Mouse (Mus musculus) layer of hippocampus, adult 8-10 months (tissue): ENCODE data around the gene Eif3l. TPM values are rescaled to one million over a fixed set of nuclear protein-coding genes. Genes with fewer than 3 reads are reported as not detected.
A peak's percentile ranks its signal among the peaks of the same experiment; 100 is the strongest.

ENCODE experiments used
- DNase-seq, 2 experiments: peaks; one replicate each; pipeline ENCODE4 v3.0.0; 2022; ENCODE audit warnings: low spot score in 2 of 2
- total RNA-seq, 4 experiments: library from RNA; stranded (reverse); gene quantifications; 2 replicates each; pipeline ENCODE4 v1.2.4; 2022

Gene Eif3l
- total RNA-seq, 4 experiments from 2014 or later, result 76.9 to 82.0 (median 77.9) TPM

DNA sequence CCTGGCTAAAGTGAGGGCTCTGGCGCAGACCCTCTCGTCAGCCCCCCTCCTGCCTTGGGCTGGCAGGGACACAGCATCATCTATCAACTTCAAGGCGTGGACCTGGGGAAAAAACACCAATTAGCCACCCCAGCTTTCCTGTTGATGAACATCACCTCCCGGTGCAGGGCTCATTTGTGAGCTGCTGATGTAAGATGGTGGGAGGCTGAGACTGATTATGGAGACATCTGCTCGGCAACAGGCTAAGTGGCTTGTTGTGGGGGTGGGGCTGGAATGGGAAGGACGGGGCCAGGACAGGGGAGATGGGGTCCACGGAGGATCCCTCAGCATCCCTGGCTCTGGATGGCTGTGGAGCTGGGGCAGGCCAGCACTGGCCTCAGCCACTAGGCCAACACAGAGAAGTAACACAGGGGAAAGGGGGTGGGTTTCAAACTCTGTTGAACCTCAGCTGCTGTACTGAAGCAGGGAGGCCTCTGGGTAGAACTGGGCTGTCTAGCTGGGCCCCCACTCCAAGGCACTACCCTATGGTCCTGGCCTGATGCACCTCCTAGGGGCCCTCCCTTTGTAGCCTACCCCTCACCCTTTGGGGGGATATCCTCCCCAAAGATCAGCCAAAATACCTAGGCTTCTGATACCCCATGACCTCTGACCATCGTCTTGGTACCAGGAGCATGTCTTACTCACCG, 24.7 kb upstream of the Eif3l start:
- no peak for DNase-seq

DNA sequence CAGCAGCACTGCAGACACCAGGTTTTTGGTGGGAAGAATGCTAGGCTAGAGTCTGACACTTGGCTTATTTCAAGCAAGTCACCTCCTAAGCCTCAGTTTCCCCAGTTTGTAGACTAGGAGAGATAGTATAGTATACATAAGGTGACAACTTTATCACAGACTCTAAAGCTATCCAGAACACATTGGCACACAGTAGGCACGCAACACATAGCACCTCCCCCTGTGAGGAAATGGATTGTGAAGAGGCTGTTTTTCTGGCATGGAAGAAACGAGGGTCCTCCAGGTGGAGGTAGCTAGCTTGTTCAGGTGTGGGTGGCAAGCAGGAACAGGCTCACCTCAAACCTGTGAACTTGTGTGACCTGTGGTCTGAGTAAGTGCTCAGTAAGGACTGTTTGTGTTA, 24.0 kb upstream of the Eif3l start:
- no peak for DNase-seq

DNA sequence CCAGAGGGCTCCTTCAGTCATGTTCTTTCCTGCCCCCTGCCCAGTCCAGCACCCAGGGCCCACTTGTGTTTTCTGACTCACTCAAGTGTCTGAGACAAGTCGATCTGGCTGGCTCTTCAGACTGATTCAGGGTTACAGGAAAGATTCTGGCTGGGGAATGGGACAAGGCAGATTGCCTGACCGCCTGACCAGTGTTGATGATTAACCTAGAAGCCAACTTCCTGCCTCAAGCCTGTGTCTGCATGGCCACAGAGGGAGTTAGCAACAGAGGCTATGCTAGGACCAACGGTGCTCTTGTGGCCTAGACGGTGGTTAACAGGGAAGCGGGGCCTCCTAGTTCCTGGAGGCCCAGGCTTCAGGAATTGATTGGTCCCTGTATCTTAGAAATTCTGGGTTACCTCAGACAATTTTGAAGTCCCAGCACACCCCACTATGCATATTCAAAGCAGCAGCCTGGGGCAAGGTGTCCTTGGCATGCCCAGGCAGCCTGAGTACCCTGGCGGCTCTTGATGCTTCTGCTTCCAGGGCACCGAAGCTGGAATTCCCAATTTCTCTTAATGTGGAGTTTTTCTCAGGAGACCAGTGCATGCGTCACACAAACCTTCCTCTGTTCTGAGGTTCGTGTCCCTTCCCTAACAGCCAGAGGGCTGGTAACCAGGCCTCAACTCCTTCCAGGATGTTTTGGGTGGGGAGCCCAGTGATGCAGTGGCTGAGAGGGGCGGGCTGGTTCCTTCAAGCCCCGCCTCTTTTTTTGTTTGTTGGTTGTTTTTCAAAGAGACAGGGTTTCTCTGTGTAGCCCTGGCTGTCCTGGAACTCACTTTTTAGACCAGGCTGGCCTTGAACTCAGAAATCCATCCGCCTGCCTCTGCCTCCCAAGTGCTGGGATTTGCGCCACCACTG, 23.3 kb upstream of the Eif3l start:
- no peak for DNase-seq

DNA sequence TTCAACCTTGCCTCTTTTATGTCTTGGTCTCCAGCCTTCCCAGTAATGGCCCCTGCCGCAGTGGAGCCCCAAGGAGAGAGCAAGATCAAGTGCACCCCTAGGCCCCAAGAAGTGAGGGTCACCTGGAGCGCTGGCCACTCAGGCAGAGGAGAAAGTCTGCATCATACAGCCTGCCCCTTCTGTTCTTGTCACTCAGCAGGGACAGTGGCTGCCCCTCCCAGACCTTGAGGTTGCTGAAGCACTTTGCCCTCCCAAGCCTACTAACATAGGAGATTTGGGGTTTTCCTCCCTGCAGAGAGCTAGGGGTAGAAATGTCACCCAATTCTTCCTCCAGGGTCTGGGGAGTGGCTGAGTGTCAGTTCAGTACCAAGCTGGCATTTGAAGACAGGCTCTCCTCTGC, 22.6 kb upstream of the Eif3l start:
- DNase-seq, result no peak

DNA sequence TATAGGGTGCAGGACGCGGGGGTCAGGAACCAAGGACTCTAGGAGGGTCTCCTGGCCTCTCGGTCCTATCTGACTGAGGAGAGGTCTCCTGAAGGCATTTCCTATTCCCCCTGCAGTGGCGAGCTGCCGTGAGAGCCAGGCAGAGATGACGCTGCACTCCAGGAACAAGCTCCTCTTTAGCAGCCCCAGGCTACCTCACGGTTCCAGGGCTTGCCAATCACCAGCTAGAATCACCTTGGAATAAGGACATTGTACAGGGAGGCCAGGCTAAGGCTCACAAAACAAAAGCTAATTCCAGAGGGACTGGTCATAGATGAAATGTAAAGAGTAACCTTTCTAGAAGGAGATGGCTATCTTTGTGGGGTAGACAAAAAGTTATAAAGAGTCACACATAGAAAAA, 18.4 kb upstream of the Eif3l start:
- DNase-seq, result no peak

DNA sequence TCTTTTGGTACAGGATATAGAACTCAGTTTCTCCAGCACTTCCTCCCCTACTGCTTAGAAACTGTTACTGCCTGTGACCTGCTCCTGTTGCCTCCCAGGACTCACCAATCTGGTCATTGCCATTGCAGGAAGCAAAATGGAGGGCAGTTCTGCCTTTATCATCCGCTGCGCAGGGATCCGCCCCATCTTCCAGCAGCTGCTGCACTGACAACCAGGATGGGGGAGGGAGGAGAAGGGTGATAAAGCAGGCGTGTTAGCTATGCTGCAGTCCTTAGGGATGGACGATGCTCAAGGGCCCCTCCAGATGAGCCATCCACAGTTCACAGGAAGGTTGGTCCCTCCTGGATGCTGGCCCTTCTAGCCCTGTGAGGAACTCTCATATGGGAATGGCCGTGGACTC, 17.1 kb upstream of the Eif3l start:
- no peak for DNase-seq

DNA sequence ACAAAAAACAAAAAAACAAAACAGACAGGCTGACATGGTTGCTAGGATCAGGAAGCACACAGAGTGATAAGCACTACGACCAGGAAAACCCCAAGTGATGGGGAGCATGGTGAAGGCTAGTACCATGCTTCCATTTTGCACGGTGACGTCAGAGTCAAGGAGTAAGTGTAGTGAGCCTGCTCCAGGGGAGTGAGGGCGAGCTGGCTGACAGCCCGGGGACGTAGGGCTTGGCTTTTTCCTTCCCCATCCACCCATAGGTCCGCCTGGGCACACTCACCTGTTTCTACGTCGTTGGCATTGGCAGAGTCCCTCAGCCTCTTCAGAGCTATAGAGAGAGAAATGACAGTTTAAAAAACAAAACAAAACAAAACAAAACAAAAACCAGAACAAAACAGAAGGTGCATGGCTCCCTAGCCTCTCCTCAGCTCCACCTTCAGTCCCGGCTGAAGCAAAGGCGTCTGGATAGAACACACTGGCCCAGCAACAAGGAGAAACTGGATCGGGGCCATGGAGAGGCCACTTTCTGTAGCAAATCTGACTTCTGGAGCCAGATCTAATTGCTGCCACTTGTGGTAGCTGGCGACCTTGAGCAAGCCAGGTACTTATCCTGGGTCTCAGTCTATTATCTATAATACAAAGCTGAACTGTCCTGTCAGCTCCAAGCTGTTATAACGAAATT, 14.0 kb upstream of the Eif3l start:
- no peak for DNase-seq

DNA sequence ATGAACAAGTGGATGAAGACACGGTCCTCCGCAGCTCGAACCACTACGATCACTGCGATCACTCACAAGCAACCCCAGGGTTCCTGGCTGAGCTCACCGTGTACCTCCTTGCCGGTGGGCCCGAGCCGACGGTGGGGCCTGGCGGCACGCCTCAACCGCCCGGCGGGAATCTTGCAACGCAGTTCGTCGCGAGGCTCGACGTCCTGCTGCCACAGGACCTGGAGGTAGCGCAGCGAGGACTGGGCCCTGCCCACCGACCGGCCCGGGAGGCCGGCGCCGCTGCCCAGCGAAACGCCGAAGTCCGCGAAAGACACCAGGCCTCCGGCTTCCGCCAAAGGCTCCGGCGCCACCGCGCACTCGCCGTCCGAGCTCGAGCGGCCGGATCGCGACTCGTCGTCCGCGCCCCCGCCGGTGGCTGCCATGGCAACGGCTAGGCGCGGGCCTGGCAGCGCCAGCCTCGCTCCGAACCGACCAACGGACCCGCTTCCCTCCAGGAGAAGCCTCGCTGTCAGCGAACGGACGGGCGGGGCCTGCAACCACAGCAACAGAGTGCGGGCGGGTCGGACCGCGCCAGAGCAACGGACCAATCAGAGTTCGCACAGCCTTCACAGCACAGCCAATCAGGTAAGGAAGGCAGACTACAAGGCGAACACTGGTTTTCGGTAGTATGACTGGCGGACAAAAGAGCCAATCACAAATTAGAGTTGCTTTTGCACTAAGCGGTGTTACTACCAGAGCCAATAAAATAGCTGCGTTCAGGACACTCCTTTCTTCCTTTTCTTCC, 12.4 kb upstream of the Eif3l start, which contains the start of gene Ankrd54:
Gene Ankrd54 (minus strand): TSS at position 518 of the 784 bp plus-strand sequence.
- peak; percentile 99 for DNase-seq

DNA sequence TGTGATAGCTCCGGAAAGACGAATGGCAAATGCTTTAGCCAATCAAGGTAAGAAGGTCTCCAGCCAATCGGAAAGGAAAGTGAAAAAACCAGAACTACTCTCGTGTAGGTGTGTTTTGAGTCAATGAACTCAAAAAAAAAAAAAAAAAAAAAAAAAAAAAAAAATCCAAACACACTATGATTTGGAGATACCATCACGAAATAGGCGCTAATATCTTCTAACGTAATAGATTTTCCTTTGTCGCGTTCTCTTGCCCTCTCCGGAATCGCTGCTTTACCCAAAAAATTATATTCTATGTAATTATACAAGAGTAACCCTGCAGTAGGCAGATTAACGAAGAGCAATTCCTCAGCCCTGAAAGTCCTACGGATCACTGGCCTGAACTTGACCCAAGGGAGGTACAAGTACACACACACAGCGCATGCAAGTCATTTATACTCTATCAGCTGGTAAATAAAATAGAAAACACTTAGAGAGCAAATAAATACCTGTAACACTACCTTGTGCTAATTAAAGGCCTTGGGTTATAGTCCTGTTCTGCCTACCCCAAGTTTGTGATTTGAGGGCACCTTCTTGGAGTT, 11.7 kb upstream of the Eif3l start:
- no peak for DNase-seq

DNA sequence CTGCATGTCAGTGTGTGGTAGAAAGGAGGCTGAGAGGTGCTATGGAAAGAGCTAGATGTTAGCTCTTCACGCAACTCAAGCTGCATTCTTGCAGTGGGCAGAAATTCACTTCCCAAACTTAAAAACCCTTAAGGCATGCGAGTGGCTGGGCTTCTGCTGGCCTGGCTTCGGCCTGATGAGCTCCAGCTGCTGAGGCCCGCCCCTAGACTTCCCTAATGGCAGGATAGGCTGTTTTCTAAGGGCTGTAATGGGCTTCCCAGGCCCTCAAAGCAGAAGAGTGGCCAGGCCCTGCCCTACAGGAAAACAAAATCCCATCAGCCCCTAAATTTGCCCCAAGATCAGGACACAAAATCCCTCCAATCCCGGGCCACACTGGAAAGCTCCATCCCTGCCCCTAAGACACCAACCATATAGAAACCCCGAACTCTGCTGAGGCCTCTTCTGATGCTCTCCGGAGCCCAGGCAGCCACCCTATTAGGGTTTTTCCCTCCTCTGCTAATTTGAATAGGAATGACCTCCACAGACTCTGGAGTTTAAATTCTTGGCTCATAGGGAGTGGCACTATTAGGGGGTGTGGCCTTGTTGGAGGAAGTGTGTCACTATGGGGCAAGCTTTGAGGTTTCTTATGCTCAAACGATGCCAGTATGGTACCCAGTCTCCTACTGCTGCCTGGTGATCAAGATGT, 9.8 kb upstream of the Eif3l start:
- DNase-seq, result no peak

DNA sequence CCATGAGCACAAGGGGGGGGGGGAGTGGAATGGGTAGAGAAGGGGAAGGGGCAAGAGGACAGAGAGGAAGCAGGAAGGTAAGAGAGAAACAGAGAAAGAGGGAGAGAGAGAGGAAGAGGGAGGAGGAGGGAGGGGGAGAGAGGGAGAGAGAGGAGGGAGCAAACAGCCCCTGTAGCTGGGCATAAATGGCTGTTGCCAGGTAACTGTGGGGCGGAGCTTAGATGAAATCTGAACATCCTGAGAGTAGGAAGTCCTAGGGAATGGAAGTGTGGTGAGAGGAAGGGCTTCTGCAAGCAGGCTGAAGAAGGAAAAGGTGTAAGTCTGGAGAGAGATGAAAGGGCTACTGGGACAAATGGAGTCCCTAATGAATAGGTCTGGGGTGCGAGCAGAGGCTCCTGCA, 8.7 kb upstream of the Eif3l start:
- no peak for DNase-seq

DNA sequence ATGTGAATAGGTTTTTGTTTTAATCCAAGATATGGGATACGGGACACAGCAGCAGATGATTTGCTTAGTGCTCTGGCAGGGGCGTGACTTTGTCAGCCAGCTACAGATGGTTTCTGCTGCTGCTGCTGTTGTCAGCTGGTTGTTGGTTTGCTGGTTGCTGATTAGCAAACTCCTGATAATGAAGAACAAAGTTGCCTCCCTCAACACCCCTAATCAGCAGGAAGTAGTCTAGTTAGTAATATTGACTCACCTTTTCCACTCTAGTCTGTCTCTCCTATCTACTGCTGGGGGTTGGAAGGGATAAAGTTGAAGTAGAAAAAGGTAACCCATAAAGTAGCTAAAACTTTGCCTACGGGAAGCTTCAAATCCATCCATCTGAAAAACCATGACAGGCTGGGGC, 7.3 kb upstream of the Eif3l start:
- no peak for DNase-seq

DNA sequence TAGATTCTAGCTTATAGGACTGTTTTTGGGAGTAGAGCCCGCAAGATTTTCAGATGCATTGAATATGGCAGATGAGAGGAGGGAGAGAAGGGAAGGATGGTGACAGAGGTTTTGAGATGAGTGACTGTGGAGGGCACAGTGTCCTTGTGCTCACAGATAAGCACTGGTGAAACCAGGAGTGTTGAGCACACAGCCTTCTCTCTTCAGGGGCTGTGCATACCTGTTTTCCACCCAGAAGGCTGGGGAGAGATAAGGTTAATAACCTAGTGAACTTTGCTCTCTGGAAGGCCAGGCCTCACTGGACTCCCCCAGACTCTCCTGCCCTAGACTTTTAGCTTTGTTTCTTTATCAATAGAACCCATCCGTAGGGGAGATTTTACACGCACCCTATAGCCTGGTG, 6.6 kb upstream of the Eif3l start:
- DNase-seq, result no peak

DNA sequence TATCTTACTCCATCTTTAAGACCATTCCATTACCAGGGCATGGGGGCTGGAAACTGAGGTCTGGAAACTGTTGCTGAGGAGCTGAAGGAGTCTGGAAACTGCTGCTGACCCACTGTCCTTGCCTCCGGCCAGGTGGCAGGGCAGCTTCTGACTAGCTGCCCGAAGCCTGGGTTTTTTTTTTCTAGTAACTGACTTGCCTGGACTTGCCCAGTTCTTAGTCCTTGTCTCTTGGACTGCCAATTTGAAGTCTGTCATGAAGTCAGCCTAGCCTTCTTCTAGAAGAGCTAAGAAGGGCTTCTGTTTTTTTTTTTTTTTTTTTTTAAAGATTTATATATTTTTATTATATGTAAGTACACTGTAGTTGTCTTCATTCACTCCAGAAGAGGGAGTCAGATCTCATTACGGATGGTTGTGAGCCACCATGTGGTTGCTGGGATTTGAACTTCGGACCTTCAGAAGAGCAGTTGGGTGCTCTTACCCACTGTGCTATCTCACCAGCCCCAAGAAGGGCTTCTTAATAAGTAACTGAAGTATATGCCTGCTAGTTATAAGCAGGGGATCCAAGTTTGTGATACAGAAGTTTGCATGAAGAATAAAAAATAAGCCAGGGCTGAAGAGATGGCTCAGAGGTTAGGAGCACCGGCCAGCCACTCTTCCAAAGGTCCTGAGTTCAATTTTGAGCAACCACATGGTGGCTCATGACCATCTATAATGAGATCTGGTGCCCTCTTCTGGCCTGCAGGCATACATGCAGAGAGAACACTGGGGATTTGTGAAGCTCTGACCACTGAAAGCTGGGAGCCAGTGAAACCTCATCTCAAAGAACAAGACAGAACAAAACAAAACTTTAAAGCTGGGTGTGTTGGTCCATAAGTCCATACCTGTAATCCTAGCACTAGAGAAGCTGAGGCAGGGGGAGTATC, 3.6 kb upstream of the Eif3l start:
- DNase-seq, result no peak

DNA sequence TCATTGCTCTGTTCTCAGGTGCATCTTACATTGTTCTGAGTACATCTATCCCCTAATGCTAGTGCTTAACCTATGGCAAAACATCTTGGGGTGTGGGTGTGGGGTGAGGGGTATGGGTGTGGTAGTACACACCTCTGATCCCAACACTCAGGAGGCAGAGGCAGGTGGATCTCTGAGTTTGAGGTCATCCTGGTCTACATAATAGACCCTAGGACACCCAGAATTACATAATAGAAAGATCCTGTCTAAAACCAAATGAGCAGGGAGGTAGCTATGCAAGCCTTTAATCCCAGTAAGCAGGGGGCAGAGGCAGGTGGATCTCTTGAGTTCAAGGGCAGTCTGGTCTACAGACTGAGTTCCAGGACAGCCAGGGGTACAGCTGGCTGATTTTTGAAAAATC, 1.2 kb upstream of the Eif3l start:
- no peak for DNase-seq

DNA sequence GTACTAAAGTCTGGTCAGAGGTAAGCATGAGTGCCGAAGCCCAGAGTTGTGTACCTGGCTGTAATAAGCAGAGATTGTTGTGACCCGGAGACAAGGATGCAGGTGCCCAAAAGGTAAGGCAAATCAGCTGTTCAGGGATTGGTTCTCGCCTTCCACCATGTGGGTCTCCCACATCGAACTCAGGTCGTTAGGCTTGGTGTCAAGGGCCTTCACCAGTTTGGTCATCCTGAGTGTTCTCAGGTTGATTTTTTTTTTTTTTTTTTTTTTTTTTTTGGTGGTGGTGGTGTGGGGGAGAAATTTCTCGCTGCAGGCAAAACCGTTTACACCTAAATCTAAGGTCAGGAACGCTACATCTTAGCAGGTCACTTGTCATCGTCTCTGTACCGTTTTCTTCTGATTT, 533 bp upstream of the Eif3l start:
- DNase-seq, result no peak

DNA sequence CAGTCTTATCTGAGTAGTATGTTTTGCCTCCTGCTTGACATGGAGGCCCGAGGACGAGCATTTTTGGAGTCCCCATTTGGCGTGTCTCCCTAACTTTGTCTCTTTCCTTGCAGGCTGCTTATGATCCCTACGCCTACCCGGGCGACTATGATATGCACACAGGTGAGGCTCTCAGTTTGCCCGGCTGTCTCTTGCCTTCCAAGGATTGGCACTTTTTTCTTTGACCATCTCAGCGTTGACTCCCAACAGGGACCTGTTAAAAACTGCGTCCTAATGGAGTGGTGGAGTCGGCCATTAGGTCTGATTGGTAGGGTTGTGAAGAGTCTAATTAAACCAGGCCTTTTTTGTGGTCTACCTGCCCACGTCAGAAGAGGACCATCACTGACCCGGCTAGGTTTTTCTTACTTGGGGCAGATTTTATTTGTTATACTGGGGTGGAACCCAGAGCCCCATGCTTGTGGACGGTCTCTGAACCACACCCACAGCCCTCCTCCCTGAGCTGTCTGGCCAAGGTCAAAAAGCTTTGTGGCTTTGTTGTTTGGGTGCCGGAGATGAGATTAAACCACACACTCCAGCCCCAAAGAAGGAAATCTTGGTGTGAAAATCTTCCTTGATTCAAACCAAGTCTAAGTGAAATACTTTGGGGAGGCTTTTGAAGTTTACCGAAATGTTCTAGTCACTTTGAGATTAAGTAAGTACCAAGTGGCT, 833 bp downstream of the Eif3l start:
- DNase-seq, result no peak

DNA sequence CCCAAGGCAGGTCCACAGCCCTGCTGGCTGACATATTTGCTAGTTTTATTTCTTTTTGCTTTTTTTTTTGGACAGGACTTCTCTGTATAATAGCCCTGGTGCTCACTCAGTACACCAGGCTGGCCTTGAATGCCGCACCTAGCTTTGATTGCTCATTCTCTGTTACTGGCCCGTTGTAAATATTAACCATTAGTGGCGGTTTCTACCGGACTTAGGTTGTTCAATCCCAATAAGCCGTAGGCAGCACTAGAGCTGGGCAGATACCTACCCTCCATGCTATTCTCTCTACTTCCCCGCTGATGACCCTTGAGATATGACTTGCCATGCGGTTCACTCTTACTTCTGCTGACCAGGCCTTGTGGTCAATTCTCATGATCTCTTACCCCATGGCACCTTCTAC, 4.6 kb downstream of the Eif3l start:
- no peak for DNase-seq

DNA sequence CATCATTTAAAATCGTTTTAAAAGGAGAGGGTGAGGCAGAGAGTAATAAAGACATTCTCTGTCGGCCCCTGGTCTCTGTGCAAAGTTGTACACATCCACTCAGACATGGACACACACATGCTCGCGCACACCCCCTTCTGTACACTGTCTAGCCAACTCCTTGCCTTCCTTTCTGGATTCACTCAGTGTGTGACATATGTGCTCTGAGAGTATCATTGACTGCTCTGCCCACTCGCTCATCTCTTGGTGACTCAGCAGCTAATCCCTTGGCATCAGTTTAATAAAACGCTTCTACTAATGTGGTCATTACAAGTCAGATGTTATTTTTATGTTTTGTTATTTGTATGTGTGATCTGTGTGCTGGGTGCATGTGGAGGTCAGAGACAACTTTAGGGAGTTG, 17.3 kb downstream of the Eif3l start:
- no peak for DNase-seq
